Mouse (Mus musculus): ENCODE measurements at regions not wholly inside any gene's neighbourhood (a gene's known extent, or its start where the extent isn't known, plus 50 kb on each side); places are given as distances from the start of the nearest gene placed in this dataset.

GRCm38 (mm10) chr6:58752496-58752895 lies 78.8 kb upstream of the Herc3 start:
- DNase-seq (ENCODE audit: low read depth, low spot score): no peak

GRCm38 (mm10) chr6:58756309-58757015 lies 74.8 kb upstream of the Herc3 start:
- DNase-seq (ENCODE audit: low read depth, low spot score): no peak

- DNase-seq (ENCODE audit: low read depth, low spot score): no peak
These were observed 73.9 kb upstream of the Herc3 start for GRCm38 (mm10) chr6:58757339-58757738.

GRCm38 (mm10) chr6:58770654-58771218 lies 60.5 kb upstream of the Herc3 start:
- peak; percentile 43 for DNase-seq (ENCODE audit: low read depth, low spot score)

GRCm38 (mm10) chr6:58772014-58772413 lies 59.3 kb upstream of the Herc3 start:
- DNase-seq (ENCODE audit: low read depth, low spot score): no peak

Measured in c-Kit-negative CD71-positive TER-119-positive erythroid progenitor cells, embryonic 14.5 days (primary cell).